Mouse (Mus musculus): ENCODE results near the gene Cmc1.

The Cmc1 gene

GRCm38 (mm10) chr9:118029490-118029889 is 120.5 kb downstream of the Cmc1 start:
- no peak for DNase-seq (ENCODE audit: low spot score)

GRCm38 (mm10) chr9:118024966-118025365 is 125.0 kb downstream of the Cmc1 start:
- DNase-seq (ENCODE audit: low spot score): no peak
